Mouse (Mus musculus): Measurements from ENCODE around the gene Rsrp1.

Gene Rsrp1

DNA sequence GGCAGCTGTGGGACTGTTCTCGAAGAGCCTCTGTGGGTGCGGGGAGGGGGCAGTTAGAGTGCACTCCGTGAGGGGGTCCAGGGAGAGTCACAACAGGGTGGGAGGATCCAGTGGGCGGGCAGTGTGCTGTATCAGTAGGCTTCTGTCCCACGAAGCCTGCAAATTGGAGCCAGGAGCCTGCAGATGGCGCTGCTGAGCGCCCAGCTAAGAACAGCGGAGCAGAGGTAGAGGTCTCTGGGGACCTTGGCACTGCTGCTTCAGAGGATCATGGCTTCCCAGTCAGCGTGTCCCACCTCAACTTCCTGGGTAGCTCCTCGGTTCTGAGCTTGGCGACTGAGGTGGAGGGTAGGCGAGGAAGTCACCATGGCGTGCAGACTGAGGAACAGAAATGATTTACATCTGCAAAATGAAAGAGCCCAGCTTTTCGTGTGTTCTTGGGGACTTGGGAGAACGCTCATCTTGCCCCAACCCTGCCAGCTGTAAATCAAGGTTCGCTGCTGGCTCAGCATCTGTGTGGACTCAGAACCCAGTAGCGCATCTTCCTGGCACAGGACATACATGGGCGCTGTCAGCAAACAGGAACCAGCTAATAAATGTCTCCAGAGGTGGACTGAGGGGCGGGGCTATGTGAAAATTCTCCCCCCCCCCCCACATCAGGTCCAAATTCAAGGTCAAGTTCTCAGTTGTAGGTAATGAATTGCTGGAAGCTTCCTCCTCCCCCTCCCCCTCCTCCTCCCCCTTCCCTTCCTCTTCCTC, 39.8 kb downstream of the Rsrp1 start:
- peak; percentile 65 for DNase-seq (ENCODE audit: extremely low spot score)

DNA sequence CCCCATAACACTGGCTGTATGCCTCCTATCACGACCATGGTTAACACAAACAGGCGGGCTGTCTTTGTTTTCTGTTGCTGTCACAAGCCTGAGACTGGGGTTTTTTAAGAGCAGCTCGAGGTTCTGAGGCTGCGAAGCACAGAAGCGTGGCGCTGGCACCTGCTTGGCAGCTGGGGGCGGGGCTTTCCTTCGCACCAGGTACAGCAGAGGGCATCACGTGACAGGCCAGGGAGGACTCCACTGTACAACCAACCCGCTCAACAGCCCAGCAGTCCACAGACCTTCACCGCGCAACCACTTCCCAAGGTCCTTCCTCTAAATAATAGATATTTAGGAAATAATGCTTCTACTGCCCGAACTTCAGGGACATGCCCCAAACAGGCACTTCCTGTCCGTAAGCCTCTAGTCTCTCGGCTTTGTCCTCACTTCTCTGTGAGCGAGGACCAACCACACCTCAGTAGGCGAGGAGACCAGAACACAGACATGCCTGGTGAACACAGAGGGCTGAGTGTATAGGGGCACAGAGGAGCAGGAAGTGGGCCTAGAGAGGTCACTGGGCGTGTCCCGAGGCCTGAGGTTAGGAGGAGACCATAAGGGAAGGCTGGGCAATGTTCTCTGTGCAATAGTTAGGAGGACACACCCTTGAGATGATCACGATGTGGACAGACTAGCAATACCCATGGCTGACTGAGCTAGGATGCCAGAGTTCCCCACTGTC, 44.7 kb downstream of the Rsrp1 start:
- DNase-seq (ENCODE audit: extremely low spot score): no peak

GRCm38 (mm10) chr4:134968605-134968976, 45.2 kb downstream of the Rsrp1 start:
- DNase-seq (ENCODE audit: extremely low spot score): no peak

DNA sequence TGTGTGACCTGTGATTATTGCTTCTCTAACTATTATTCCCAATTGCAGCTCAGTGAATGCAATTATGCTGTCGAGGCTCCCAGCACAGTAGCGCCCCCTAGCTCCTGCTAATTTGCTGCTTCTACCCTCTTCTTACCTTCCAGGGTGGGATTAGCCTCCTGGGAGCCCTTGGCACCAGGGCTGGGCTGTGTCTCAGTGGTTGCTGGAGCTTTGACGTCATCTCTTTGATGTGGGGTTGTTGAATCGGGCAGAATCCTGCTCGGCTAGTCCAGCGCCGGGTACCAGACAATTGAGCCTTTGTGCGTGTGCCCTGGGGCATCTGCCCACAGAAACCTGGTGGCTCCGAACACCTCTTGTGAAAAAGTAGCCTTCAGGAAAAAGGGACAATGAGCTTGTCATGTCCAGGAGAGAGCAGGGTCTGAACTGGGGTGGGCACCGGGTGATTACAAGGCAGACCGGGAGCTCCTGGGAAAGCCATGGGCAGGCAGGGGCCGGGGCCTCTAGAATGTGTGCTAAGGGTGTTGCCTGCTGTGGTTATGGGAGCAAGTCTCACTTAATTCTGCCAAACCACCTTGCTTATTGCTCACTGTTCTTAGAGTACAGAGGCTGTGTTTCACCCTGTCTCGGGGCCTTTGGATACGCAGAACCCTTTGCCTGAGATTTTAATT, 52.0 kb downstream of the Rsrp1 start:
- DNase-seq (ENCODE audit: extremely low spot score): peak; percentile 17

GRCm38 (mm10) chr4:134975929-134976308, 52.5 kb downstream of the Rsrp1 start:
- DNase-seq (ENCODE audit: extremely low spot score): no peak
